Mouse (Mus musculus) R1 (cell line): ENCODE results near the gene Hexim2.

Source experiments
- DNase-seq: peaks from one replicate; pipeline ENCODE4 v3.0.0-alpha.2; 2018; ENCODE audit warnings: low read depth, low spot score

Gene Hexim2

GRCm38 (mm10) chr11:103111881-103112551, 20.2 kb upstream of the Hexim2 start:
- DNase-seq, result peak; percentile 95

GRCm38 (mm10) chr11:103112552-103112912, 19.7 kb upstream of the Hexim2 start:
- DNase-seq, result peak; percentile 76

GRCm38 (mm10) chr11:103113005-103113404, 19.2 kb upstream of the Hexim2 start:
- no peak for DNase-seq

GRCm38 (mm10) chr11:103113771-103114170, 18.5 kb upstream of the Hexim2 start:
- no peak for DNase-seq

- peak; percentile 89 for DNase-seq
These were observed 17.8 kb upstream of the Hexim2 start for GRCm38 (mm10) chr11:103114270-103114943.

- peak; percentile 94 for DNase-seq
These were observed 16.8 kb upstream of the Hexim2 start for GRCm38 (mm10) chr11:103115163-103116007.

GRCm38 (mm10) chr11:103116008-103116818, 16.0 kb upstream of the Hexim2 start, which contains the start of gene Hexim1:
Gene Hexim1 (plus strand): TSS chr11:103116231.
- DNase-seq, result peak; percentile 100

GRCm38 (mm10) chr11:103116959-103117590, 15.2 kb upstream of the Hexim2 start:
- no peak for DNase-seq

- no peak for DNase-seq
These were observed 14.6 kb upstream of the Hexim2 start for GRCm38 (mm10) chr11:103117591-103118009.

GRCm38 (mm10) chr11:103118866-103119265, 13.4 kb upstream of the Hexim2 start:
- DNase-seq, result no peak

GRCm38 (mm10) chr11:103119609-103120008, 12.6 kb upstream of the Hexim2 start:
- DNase-seq, result no peak

GRCm38 (mm10) chr11:103120315-103120714, 11.9 kb upstream of the Hexim2 start:
- no peak for DNase-seq

GRCm38 (mm10) chr11:103132576-103133455, 587 bp downstream of the Hexim2 start:
- DNase-seq, result peak; percentile 100

- DNase-seq, result no peak
These were observed 1.4 kb downstream of the Hexim2 start for GRCm38 (mm10) chr11:103133456-103134185.

GRCm38 (mm10) chr11:103134221-103134620, 2.0 kb downstream of the Hexim2 start:
- no peak for DNase-seq

- no peak for DNase-seq
These were observed 3.9 kb downstream of the Hexim2 start for GRCm38 (mm10) chr11:103136039-103136577.

GRCm38 (mm10) chr11:103139951-103140762, 7.9 kb downstream of the Hexim2 start:
- no peak for DNase-seq

- DNase-seq, result no peak
These were observed 8.5 kb downstream of the Hexim2 start for GRCm38 (mm10) chr11:103140763-103141100.
